Mouse (Mus musculus) hindlimb bud, embryonic 11.5 days (tissue): Measurements from ENCODE around the gene Oprd1.
A peak's percentile ranks its signal among the peaks of the same experiment; 100 is the strongest.

ENCODE experiments used
- DNase-seq: peaks from one replicate; pipeline ENCODE4 v3.0.0-alpha.2; 2012; ENCODE audit warnings: low read depth, low spot score; ENCODE audit errors: extremely low spot score

The Oprd1 gene

GRCm38 (mm10) chr4:132144080-132144841, at the start of gene Oprd1:
TSS of gene Oprd1 (minus strand) at chr4:132144486.
- DNase-seq: no peak

GRCm38 (mm10) chr4:132187826-132188401, 43.6 kb upstream of the Oprd1 start:
- DNase-seq: no peak

- no peak for DNase-seq
These were observed 38.9 kb upstream of the Oprd1 start for GRCm38 (mm10) chr4:132183162-132183561.

GRCm38 (mm10) chr4:132181721-132182658, 37.7 kb upstream of the Oprd1 start:
- DNase-seq: no peak

- DNase-seq: no peak
These were observed 36.4 kb upstream of the Oprd1 start for GRCm38 (mm10) chr4:132180710-132181109.

GRCm38 (mm10) chr4:132178630-132179059, 34.4 kb upstream of the Oprd1 start:
- DNase-seq: peak; percentile 78

GRCm38 (mm10) chr4:132176474-132176873, 32.2 kb upstream of the Oprd1 start:
- DNase-seq: no peak

GRCm38 (mm10) chr4:132170891-132171290, 26.6 kb upstream of the Oprd1 start:
- DNase-seq: no peak

GRCm38 (mm10) chr4:132169761-132170160, 25.5 kb upstream of the Oprd1 start:
- DNase-seq: no peak

- no peak for DNase-seq
These were observed 25.0 kb upstream of the Oprd1 start for GRCm38 (mm10) chr4:132169271-132169670.

- DNase-seq: no peak
These were observed 23.1 kb upstream of the Oprd1 start for GRCm38 (mm10) chr4:132167436-132167835.

- no peak for DNase-seq
These were observed 22.3 kb upstream of the Oprd1 start for GRCm38 (mm10) chr4:132166350-132167290.

- no peak for DNase-seq
These were observed 21.4 kb upstream of the Oprd1 start for GRCm38 (mm10) chr4:132165691-132166090.

GRCm38 (mm10) chr4:132156941-132157622, 12.8 kb upstream of the Oprd1 start:
- no peak for DNase-seq

GRCm38 (mm10) chr4:132154877-132155670, 10.8 kb upstream of the Oprd1 start:
- no peak for DNase-seq

GRCm38 (mm10) chr4:132151673-132152072, 7.4 kb upstream of the Oprd1 start:
- DNase-seq: no peak

GRCm38 (mm10) chr4:132146201-132146600, 1.9 kb upstream of the Oprd1 start:
- DNase-seq: no peak

- DNase-seq: no peak
These were observed 806 bp upstream of the Oprd1 start for GRCm38 (mm10) chr4:132145092-132145491.

- no peak for DNase-seq
These were observed 5.6 kb downstream of the Oprd1 start for GRCm38 (mm10) chr4:132138640-132139039.
